Mouse (Mus musculus) monocyte, adult 2 months (primary cell): ENCODE measurements around the gene Cdrt4.

ENCODE experiments used
- DNase-seq, 2 experiments: peaks; one replicate each; pipeline ENCODE4 v3.0.0; 2022; ENCODE audit warnings: low spot score in 2 of 2, low read depth in 1 of 2

The Cdrt4 gene

DNA sequence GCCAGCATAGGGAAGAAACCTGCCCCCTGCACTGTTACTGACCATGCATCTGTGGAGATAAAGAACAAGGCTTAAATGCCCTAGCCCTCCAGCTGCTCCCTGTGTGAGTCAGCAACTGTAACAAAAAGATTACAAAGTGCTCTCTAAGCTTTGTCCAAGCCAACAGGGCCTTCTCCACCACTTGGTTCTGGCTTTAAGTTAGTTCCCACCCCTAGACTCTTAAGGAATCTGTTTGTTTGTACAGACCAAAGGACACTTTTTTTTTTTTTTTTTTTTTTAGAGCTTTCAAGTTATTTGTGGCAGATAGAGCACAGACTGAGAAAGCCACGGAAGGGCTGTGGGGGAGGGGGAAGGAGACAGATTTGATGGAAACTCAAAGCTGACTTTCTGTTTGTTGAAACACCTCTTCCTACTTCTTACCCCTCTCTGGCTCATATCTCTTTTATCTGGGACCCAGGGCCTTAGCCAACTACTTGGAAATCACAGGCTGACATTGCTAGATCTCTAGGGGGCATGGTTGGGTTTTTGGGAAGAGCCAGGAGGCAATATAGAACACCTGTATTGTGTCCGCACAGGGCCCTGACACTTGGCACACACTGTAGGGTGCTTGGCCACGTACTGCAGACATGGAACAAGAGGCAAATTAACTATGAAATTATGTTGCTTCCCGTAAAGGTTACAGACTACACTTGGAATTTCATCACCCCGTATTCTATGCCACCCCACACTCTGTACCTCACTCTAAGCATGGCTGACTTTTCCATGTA is 44.9 kb downstream of the Cdrt4 start:
- DNase-seq, result no peak

- DNase-seq, result no peak
Measured at GRCm38 (mm10) chr11:62996522-62996898, 45.5 kb downstream of the Cdrt4 start.

DNA sequence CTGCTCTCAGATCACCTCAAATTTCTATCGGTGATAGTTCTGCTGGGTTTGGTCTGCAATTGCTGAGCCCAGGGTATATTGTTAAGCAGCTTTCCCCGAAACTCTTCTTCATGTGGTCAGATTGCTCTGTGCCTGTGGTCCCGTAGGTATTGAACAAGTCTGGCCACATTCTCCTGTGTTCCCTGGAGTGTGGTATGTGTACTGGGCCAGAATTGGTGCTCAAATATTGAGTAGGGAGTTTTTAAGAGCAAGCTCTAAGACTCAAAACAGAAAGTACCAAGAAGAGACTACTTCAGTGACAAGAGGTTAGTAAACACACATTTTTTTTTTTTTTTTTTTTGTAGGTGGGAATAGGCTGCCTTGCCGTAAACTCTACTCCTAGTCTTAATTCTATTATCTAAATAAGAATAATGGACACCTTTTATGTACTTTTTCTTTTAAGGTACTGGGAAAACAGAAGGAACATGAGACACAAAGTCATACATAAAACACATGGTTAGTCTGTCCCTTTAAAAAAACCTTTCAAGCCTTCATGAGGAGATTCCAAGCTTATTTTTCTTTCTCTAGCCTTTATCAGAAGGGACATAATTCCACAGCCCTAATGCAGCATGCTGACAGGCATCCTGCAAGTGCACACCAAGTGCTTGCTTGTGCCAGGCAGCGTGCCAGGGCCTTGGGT is 46.2 kb downstream of the Cdrt4 start:
- no peak for DNase-seq

GRCm38 (mm10) chr11:62997718-62998281 is 46.8 kb downstream of the Cdrt4 start:
- no peak for DNase-seq

GRCm38 (mm10) chr11:63000126-63000525 is 49.1 kb downstream of the Cdrt4 start:
- DNase-seq, result no peak

DNA sequence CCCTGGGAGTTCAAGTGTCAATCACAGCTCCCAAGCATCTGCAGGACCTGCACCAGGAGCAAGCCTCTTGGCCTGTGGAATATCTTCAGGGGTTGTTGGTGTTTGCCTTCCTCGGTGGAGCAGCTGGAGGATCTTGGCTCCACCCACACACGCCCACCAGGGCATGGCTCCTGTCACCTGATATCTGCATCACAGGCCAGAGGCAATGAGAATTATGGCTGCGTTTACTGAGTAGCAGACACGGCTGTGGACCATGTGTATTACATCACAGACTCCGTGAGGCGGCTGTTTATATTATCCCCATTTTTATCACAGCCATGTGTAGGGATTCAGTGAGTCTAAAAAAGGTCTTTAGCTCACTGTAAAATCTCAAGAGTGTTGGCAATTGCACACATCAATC is 53.6 kb downstream of the Cdrt4 start:
- no peak for DNase-seq

DNA sequence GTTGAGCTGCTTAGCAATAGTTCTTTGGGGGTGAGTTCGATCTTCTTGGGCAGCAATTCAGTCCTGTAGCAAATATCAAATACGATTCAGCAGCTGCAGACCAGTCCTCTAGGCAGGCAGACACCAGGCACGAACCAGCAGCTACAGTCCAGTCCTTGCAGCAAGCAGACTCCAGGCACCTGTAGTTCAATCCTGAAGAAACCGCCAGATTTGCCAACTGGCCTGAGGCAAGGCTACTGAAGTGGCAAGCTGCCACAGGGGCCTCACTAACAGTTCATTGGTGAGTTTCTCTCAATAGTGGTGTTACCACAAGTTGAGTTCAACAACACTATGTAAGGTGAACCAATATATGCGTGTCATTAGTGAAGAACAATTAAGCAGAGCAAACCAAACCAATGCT is 56.4 kb downstream of the Cdrt4 start:
- no peak for DNase-seq

- DNase-seq, result no peak
Measured at GRCm38 (mm10) chr11:63008004-63008403, 57.0 kb downstream of the Cdrt4 start.

GRCm38 (mm10) chr11:63009761-63010160 is 58.8 kb downstream of the Cdrt4 start:
- no peak for DNase-seq

GRCm38 (mm10) chr11:63017327-63018082 is 66.5 kb downstream of the Cdrt4 start:
- DNase-seq, result no peak

DNA sequence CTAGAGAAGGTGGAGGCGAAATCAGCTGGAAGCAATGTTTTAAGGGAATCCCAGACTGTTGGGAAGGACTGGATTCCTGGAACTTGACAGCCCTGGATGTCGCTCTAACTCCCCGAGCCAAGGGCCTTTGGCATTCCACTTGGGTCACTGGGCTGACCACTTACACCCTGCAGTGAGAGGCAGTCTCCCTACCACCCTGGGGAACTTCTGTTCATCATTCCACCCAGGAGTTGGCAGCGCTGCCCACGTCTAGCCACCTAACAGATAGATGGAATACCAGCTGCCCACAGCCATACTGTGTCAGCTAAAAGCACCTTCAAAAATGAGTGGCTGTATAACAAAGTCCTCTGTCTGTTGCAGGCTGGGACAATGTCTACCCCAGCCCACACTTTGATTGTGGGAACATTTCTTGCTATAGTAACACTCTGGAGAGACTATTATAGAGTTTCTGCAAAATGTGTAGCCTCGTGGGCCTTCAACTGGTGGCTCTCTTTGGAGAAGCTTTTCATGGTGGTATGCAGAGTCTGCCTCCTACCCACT is 67.2 kb downstream of the Cdrt4 start:
- DNase-seq, result no peak

- DNase-seq, result peak in 1 of 2 experiments; percentile 16
Measured at GRCm38 (mm10) chr11:63020633-63021032, 69.6 kb downstream of the Cdrt4 start.

- DNase-seq, result no peak
Measured at GRCm38 (mm10) chr11:63021141-63021806, 70.3 kb downstream of the Cdrt4 start.

DNA sequence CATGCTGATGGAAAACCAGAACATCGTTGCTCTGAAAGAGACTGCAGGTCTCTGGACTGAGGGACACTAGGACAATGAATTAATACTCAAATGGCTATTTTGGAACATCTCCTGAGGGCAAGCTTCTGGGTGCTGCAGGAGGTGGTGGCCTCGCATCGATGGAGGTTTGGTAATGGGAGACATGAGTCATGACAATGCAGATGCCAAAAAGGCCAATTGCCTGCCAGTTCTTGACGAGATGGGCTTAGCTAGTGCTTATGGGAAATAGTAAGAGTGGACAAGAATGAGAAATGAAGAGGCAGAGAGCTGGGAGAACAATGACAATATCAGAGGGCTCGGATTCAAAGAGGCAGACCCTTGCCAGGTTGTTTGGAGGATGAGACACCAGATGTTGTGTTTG is 72.5 kb downstream of the Cdrt4 start:
- DNase-seq, result no peak

DNA sequence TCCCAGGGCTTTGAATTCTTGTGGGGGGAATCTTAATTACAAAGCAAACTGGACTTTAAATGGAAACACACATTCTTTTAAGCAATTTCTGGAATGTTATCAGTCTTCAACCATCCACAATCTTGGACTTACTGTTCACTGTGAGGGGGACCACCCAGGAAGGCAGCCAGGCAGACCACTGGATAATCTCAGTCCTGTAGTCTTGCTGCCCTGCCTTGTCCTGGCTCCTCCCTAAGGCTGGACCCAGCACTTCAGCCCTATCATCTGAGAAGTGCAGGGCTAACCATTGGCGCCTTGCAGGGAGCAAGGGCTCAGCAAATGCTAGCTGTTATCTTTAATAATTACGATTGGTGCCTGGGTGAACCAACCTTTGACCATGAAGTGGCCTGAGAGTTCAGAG is 73.1 kb downstream of the Cdrt4 start:
- DNase-seq, result no peak

DNA sequence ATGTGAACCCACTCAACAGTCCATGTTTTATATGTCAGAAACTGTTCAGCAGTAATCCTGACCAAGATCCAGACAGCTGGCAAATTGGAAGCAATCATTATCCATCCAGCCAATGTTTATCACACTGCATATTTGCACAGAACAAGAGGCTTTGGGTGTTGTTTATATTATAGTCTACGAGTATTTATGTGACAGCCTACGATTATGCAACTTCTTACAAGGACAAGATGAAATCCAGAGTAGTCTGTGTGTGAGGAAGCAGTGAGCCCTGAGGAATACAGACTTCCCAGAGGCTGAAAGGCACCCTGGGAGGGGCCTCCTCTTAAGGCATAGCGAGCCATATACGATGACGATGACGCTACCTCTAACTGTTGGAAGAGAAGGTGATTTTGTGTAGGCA is 74.5 kb downstream of the Cdrt4 start:
- no peak for DNase-seq

GRCm38 (mm10) chr11:63026651-63027141 is 75.7 kb downstream of the Cdrt4 start:
- DNase-seq, result no peak

- no peak for DNase-seq
Measured at GRCm38 (mm10) chr11:63028131-63028530, 77.1 kb downstream of the Cdrt4 start.

GRCm38 (mm10) chr11:63029148-63029714 is 78.2 kb downstream of the Cdrt4 start:
- no peak for DNase-seq

DNA sequence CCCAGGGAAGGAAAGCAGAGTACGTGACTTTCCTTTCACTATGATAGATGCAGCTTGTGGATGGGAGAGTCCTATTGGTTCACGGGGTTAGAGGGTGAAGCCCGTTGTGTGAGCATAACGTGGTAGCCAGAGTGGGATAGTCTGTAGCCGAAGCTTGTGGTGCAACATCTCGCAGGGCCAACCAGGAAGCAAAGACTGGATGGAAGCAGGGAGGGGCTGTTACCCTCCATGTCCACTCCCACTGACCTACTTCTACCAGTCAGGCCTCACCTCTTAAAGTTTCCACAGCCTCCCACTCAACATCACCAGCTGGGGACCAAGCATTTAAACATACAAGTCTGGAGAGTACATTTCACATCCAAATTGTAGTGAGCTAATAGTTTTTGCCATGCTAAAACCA is 78.7 kb downstream of the Cdrt4 start:
- no peak for DNase-seq
